Mouse (Mus musculus) olfactory bulb, adult 2 months (tissue): ENCODE data around the gene Padi2.

Source experiments
- CTCF ChIP-seq: fragments of 200-500 bp; IDR thresholded peaks from 2 replicates; pipeline ENCODE4 v1.5.1; 2012; ENCODE audit warnings: low read depth, mild to moderate bottlenecking, low read length, moderate library complexity; ENCODE audit not compliant: insufficient read depth
- POLR2A ChIP-seq: fragments of 200-500 bp; IDR thresholded peaks from 2 replicates; pipeline ENCODE4 v1.6.1; 2012; ENCODE audit warnings: mild to moderate bottlenecking, low read depth, low read length, moderate library complexity; ENCODE audit not compliant: insufficient read depth

DNA sequence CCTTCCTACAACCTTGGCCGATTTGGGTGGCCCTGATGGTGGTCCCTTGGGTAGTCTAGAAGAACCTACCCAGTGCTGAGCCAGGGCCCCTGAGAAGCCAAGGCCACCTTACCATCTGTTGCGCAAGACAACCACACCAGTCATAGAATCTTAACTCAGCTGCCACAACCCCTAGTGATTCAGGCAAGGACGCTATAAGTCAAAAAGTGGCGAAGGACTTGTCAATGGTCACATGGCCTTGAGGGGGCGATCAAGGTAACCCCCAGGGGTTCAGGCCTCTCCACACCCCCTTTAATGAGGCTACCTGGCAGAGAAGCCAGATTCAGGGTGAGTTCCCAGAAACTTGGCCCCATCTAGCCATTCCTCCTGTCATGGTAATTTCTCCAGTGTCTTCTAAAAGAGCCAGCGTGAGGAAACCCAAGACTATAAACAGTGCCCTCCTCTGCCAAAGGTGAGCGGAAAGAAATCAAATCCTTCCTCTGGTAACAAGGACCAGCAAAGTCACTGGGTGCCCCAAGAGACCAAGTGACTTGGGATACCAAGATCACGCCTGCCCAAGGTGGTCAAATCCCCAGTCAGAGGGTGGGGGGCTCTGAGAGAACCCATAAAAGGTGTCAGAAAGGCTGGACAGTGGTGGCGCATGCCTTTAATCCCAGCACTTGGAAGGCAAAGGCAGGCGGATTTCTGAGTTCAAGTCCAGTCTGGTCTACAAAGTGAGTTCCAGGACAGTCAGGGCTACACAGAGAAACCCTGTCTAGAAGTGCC, 53.8 kb downstream of the Padi2 start:
- no peak for TF ChIP-seq CTCF
- TF ChIP-seq POLR2A = no peak
